Mouse (Mus musculus) erythroblast, adult 5-6 weeks (primary cell): ENCODE data around the gene Fgr. TPM values are rescaled to one million over a fixed set of nuclear protein-coding genes. Genes with fewer than 3 reads are reported as not detected.
A peak's percentile ranks its signal among the peaks of the same experiment; 100 is the strongest.
"Not testable (repeated sequence)": the region's sequence is repeated elsewhere in the genome, so short reads cannot be mapped to it uniquely, and the experiment has no call there.

Source experiments
- ATAC-seq: replicated peaks from 2 replicates; pipeline ENCODE4 v1.8.0; 2016; ENCODE audit warnings: moderate number of reproducible peaks, mild to moderate bottlenecking, moderate TSS enrichment, inconsistent platforms; ENCODE audit not compliant: poor library complexity, low FRiP score, severe bottlenecking
- total RNA-seq, 2 experiments: library from RNA; stranded (forward) in 1 of 2; stranded (reverse) in 1 of 2; fragments of 150-400 nt in 1 of 2; fragments of 200-764, 138-1000 nt in 1 of 2; gene quantifications; 2 replicates each; pipeline versions ENCODE4 v1.2.3 to v1.2.4; 2015 to 2017; ENCODE audit warnings: low replicate concordance in 2 of 2

Fgr gene
- 12.1 and 21.5 TPM in 2 replicates for total RNA-seq (2015; ENCODE audit: low replicate concordance)
- total RNA-seq (2017; ENCODE audit: low replicate concordance) = 13.4 and 18.7 TPM in 2 replicates

GRCm38 (mm10) chr4:132973814-132974398 is at the start of gene Fgr:
Gene Fgr (plus strand): TSS chr4:132974095.
- no peak for ATAC-seq

DNA sequence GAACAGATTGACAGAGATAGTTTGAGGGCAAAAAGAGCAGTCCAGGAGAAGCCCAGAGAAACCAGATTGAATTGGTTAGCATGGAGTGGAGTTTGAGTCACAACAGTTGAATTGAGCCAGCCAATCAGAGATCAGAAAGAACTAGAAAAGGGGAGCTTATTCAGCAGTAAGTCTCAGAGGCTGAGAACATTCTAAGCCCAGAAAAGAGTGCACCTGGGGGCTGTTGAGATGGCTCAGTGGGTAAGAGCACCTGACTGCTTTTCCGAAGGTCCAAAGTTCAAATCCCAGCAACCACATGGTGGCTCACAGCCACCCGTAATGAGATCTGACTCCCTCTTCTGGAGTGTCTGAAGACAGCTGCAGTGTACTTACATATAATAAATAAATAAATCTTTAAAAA is 47.4 kb upstream of the Fgr start:
- not testable (repeated sequence) for ATAC-seq

DNA sequence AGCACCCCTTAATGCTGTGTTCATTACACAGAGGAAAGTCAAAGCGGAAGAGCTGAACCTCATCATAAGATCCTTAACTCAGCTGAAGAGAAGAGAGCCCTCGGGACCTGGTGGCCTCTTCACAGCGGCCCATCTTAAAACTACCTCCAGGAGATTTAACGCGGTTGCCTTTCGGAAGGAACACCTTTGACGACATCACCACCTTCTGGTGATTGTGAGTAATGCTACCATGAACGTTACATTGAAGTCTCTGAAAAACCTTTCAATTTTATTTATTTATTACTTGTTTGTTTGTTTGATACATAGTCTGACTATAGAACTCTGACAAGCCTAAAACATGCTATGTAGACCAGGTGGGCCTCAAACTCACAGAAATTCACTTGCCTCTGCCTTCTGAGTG is 43.1 kb upstream of the Fgr start:
- ATAC-seq = peak; percentile 71; the same call in 1 of the 2 replicates

GRCm38 (mm10) chr4:132932752-132933404 is 41.0 kb upstream of the Fgr start:
- no peak for ATAC-seq

DNA sequence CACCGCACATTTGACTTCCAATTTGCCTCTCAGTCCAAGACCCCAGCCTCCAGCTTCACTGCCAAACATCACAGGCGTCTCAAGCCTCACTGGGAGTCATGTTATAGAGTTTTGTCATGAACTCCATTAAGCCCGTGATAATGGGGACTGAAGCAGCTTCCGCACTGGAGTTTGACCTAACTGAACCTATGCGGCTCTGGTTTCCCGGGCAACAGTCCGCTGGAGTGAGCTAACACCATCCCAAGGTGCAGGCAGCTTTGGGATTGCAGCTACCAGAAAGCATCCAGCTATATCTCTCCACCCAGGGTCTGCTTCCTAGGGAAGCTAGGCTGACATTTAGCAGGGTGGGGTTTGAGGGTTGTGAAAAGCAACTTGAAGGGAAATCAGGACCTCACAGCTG is 39.3 kb upstream of the Fgr start:
- ATAC-seq = no peak

DNA sequence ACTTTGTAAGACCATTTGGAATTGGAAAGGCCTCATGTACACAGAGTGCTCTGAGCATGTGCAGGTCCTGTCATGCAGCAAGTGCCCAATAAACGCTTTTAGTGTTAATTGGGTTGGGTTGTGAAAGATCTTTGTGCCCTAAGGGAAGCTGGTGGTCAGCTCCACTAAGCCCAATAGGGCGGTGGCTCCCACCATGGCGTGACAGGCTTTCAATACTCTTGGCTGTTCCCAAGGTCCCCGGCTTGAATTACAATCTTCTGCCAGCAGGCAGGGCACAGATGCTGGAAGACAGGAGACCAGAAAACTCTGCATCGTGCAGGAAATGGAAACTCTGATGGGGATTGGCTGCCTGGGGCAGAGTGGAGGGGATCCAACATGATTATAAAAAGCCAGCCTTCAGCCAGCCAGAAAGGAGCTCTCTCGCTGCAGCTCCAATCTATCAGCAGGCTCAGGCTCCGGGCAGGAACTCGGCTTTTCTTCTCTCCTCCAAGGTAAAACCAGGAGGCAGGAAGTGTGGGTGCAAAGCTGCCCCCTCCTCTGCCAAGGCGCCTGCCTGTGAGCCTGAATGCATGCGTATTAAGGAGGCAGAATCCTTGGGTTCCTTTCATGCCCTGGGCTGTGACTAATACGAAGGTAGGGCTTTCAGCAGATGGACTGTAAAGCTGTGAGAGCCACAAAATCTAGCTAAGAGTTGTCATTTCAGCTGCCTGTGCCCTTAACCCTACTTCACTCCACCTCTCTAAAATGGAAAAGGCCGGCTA is 35.5 kb upstream of the Fgr start:
- no peak for ATAC-seq

- ATAC-seq = peak; percentile 60; the same call in 1 of the 2 replicates
Observed at GRCm38 (mm10) chr4:132939421-132940127, 34.3 kb upstream of the Fgr start.

DNA sequence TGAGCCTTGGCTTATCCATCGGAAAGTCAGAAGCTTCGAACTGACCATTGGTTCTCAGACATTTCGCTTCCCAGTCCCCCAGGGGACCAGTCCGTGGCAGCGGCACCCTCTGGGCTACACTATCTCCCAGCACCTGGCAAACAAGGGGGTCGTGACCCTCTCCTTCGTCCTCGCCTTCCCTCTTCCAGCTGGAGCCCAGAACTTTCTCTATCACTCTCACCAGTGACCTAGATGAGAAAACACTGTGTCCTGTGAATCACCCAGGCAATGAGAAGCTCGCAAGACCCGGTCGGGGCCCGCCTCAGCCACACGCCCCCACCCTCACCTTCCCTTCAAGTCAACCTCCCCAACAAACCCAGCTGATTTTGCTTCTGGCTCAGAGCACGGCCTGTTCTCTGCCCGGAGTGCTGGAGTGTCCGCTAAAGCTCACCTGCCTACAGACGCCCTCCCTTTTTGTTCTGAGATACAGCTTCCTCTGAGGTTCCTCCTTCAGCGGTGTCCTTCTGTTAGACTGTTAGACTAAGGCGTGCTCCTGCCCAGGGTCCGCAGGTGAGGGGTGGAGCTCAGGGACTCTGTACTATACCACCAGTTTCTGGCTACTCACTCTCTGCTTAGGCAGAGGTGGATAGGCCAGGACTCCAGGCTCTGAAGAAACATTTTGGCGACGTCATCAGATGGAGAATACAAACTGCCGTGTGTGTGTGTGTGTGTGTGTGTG is 32.7 kb upstream of the Fgr start:
- ATAC-seq = no peak

GRCm38 (mm10) chr4:132943088-132943487 is 30.8 kb upstream of the Fgr start:
- ATAC-seq = no peak

DNA sequence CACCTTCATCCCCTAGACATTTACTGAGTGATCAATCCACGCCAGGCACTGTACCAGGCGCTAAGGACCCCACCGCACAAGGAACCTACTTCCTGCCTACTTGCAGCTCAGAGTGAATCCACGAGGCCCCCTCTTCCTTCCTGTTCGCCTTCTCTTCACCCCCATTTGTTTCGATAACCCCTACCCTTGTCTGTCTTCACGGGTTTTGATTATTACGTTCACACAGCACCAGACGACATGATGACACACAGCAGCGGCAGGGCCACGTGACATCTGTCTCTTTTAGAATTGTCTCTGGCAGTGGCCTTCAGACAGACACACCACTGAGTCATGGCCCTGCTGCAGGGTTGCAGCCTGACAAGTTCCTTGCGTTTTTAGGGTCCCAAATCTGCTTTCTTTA is 29.8 kb upstream of the Fgr start:
- no peak for ATAC-seq

- ATAC-seq = no peak
Observed at GRCm38 (mm10) chr4:132944776-132945175, 29.1 kb upstream of the Fgr start.

- peak; percentile 73 for ATAC-seq
Observed at GRCm38 (mm10) chr4:132945261-132946046, 28.4 kb upstream of the Fgr start.

DNA sequence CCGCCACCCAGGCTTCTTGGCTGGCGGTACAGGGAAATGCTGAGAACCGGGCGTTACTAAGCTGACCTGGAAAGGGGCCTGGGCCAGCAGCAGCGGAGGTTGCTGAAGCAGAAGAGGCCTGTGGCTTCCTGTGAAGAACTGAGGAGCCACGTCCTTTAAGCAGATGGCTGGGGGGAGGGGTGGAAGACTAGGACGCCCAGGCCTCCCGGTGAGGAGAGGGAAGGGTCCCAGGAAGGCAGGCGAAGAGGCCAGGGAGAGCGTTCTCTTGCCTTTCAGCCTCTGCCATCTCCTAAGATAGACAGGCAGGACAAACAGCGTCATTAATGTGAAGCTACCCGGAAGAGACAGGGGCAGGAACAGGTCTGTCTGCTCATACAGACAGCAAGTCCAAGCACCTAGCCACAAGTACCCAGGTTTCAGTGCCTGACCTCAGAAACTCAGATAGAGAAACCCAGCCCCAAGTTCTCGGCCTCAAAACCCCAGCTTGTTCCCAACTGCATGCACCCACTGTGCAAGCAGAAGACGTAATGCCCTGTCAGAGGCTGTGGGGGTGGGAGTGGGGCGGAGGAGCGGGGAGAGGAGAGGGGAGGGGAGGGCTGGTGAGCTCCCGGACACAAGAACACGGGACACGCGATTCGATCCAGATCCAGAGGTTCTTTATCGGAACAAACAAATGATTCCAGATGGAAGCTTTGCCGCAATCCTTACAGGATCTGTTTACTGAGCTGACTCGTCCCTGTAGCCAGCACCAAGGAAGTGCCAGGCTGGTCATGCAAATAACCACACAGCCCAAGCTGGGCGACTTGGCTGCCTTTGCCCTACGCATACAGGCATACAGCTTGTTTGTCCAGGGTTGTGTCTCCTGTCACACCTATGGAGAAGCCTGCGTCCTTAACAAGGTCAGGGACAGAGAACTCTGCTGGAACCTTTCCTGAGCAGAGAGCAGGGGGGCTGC is 27.6 kb upstream of the Fgr start:
- peak; percentile 18; the same call in 1 of the 2 replicates for ATAC-seq

DNA sequence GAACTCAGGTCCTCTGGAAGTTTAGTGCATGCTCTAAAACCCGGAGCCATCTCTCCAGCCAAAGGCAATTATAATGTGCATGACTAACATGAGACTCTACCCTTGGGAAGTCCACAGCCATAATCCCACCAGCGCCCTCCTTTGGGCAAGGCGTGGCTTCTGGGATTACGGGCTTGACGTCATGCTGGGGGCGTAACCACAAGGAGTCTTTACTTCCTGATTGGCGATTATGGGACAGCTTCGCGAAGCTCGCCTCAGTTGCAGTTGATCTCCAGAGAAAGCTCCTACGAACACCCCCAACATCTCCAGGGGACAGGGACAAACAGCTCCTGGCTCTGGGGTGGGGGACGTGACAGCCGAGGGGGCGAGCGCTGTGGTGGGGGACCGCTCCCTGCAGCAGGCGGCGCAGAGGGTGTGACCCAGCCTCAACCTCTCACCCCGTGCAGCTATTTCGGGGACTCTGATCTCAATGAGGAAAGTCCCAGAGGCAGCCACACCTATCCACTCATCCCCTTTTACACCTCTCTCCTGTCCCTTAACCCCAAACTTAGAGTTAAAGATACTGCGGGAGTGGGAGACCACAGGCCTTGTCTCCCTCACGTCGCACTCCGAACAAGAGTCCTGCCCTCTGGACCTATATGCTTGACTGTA is 23.9 kb upstream of the Fgr start:
- no peak for ATAC-seq

DNA sequence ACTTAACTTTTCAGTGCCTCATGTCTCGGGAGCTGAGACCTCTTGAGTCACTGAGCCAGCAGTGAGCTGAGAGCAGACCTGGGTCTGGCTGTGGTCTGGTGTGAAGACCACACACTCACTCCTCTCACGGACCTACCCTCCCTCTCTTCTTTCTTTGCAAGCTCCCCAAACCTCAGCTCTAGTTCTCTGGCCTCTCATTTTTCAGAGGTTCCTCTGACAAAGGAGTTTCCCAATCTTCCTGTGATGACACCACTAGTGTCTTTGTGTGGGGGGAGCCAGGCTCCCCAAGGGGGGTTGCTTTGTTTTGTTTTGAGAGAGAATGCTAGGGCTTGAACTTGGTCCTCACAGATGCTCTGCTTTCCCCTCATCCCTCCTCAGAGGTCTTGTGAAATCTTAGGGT is 22.9 kb upstream of the Fgr start:
- ATAC-seq = no peak

GRCm38 (mm10) chr4:132954530-132955394 is 19.1 kb upstream of the Fgr start:
- no peak for ATAC-seq
